Mouse (Mus musculus) heart, embryonic 10.5 days (tissue): ENCODE measurements around the gene Epop. TPM values are rescaled to one million over a fixed set of nuclear protein-coding genes. Genes with fewer than 3 reads are reported as not detected.

Source experiments
- DNase-seq: peaks from one replicate; pipeline ENCODE4 v3.0.0-alpha.2; 2017; ENCODE audit warnings: low spot score
- H3K27ac ChIP-seq: fragments of 300-500 bp; sonication (generic); 2 replicates; pipeline ENCODE4 v1.5.1; 2016; ENCODE audit warnings: mild to moderate bottlenecking
- H3K27me3 ChIP-seq: fragments of 300-500 bp; sonication (generic); 2 replicates; pipeline ENCODE4 v1.6.1; 2016; ENCODE audit warnings: mild to moderate bottlenecking; ENCODE audit not compliant: poor library complexity, insufficient read depth, severe bottlenecking
- H3K36me3 ChIP-seq: fragments of 300-500 bp; sonication (generic); 2 replicates; pipeline ENCODE4 v1.6.1; 2016; ENCODE audit warnings: mild to moderate bottlenecking, moderate library complexity
- H3K4me1 ChIP-seq: fragments of 300-500 bp; sonication (generic); 2 replicates; pipeline ENCODE4 v1.6.1; 2016; ENCODE audit warnings: mild to moderate bottlenecking
- H3K4me3 ChIP-seq: fragments of 300-500 bp; sonication (generic); 2 replicates; pipeline ENCODE4 v1.5.1; 2016; ENCODE audit warnings: mild to moderate bottlenecking, moderate library complexity
- H3K9me3 ChIP-seq: fragments of 300-500 bp; sonication (generic); 2 replicates; pipeline ENCODE4 v1.6.1; 2016; ENCODE audit warnings: mild to moderate bottlenecking, moderate library complexity
- WGBS: fragments of 180-500 bp; shearing (Covaris S2); methylation state at CpG from one replicate; pipeline ENCODE4 v1.1.7; 2016; 5-methylcytosine and 5-hydroxymethylcytosine counted together
- polyA plus RNA-seq: library from polyadenylated mRNA; unstranded; fragments of >200 nt; fragmentation: Nextera tagmentation; extraction: Ambion mirVana; gene quantifications from 2 replicates; pipeline ENCODE4 v1.2.1, GENCODE M21; 2016

Epop gene
- 1.9 and 8.5 TPM in 2 replicates for polyA plus RNA-seq

GRCm38 (mm10) chr11:97629576-97629975 lies at the start of gene Epop:
Gene Epop, minus strand, starts transcription at chr11:97629702.
- WGBS, result under 1% methylated on average over 45 of the region's 47 CpGs
- peaks cover 66% of the 10 kb centered on the region for H3K27me3 ChIP-seq
- H3K4me1 ChIP-seq, result peaks cover 40% of the 10 kb centered on the region
- peak within 1 kb of the TSS; percentile 91 for H3K27ac ChIP-seq
- DNase-seq, result peak; percentile 97
- no peaks in the 10 kb centered on the region for H3K9me3 ChIP-seq
- peak within 1 kb of the TSS; percentile 81 for H3K4me3 ChIP-seq
- H3K36me3 ChIP-seq, result no peaks in the 10 kb centered on the region

DNA sequence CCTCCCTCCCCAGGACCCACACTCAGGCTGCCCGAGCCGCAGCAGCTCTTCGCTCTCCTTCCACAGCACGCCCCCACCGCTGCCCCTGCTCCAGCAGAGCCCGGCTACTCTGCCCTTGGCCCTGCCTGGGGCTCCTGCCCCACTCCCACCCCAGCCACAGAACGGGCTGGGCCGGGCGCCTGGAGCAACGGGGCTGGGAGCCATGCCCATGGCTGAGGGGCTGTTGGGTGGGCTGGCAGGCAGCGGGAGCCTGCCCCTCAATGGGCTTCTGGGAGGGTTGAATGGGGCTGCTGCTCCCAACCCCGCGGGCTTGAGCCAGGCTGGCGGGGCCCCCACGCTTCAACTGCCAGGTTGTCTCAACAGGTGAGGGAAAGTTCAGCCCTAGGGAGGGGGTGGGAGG lies 48.8 kb upstream of the Epop start:
- Histone ChIP-seq H3K27ac (peak overlapping the region; percentile 22; the same call in 1 of the 2 replicates), H3K36me3 (peaks cover 90% of the 10 kb centered on the region), H3K4me1 (peaks cover 40% of the 10 kb centered on the region), H3K27me3 (no peaks in the 10 kb centered on the region), H3K9me3 (no peaks in the 10 kb centered on the region), H3K4me3 (no peak overlapping the region)
- no peak for DNase-seq
- WGBS, result 79% methylated on average over 13 of the region's 15 CpGs

- no peak for DNase-seq
- Histone ChIP-seq H3K4me3 (no peak overlapping the region), H3K9me3 (no peaks in the 10 kb centered on the region), H3K27me3 (no peaks in the 10 kb centered on the region), H3K36me3 (peaks cover 94% of the 10 kb centered on the region), H3K27ac (0 out of 2 replicates have a peak overlapping the region, but pooled peaks have one; percentile 22), H3K4me1 (peaks cover 39% of the 10 kb centered on the region)
- WGBS, result 63% methylated on average over 8 of the region's 8 CpGs
These were observed 48.3 kb upstream of the Epop start for GRCm38 (mm10) chr11:97677842-97678241.

DNA sequence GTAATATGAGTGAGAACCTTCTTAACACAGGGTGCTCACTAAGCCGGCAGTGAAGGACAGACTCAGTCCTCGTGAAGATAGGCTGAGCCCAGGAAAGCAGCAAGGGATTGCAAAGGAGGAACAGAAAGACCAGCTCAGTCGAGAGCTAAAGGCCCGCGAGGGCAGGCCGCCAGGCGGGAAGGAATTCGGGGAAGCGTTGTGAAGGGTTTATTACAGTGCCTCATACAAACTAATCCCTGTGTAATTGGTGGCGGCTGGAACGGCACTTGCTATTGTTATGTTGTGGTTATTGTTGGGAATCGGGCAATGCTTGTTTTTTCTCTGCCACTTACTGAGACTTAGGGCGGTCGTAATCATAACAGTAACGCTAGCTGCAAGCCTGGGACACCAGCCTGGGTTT lies 47.9 kb upstream of the Epop start:
- DNase-seq, result no peak
- H3K27ac ChIP-seq, result no peak overlapping the region

DNA sequence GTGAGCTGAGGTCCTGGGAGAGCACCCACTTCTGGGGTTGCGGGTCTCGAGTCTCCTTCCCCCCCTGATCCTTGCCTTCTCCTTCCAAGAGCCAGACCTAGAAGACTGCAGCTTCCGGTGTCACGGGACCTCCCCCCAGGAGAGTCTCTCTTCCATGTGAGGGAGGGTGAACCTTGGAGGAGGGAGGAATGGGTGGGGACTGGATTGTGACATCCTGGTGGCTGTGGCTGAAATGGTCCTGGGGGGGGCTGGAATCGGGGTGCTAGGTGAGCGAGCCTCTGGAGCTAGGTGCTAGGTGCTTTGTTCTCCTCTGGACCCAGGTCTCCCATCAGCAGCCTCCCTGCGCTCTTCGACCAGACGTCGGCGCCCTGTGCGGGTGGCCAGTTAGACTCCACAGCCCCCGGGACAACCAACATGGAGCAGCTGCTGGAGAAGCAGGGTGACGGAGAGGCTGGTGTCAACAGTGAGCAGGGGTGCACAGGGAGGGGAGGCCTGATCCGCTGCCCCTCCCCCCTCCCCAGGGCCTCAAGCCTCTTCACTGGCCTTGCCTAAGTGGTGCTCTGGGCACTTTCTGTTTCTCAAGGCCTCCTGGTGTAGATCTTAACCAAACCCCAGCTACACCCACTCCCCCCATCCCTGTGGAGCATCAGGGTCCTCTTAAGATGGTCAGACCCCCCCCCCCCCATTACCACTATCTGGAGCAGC lies 46.7 kb upstream of the Epop start:
- peaks cover 94% of the 10 kb centered on the region for H3K36me3 ChIP-seq
- DNase-seq, result no peak
- WGBS, result 65% methylated on average over 15 of the region's 15 CpGs
- peaks cover 36% of the 10 kb centered on the region for H3K4me1 ChIP-seq
- H3K4me3 ChIP-seq, result 0 out of 2 replicates have a peak overlapping the region, but pooled peaks have one; percentile 5
- H3K9me3 ChIP-seq, result no peaks in the 10 kb centered on the region
- no peaks in the 10 kb centered on the region for H3K27me3 ChIP-seq
- peak overlapping the region; percentile 42; the same call in 1 of the 2 replicates for H3K27ac ChIP-seq

More for the DNA sequence above, 47.9 kb upstream of the Epop start:
- peaks cover 94% of the 10 kb centered on the region for H3K36me3 ChIP-seq
- no peak overlapping the region for H3K4me3 ChIP-seq
- no peaks in the 10 kb centered on the region for H3K9me3 ChIP-seq
- WGBS, result 85% methylated on average over 15 of the region's 15 CpGs
- peaks cover 39% of the 10 kb centered on the region for H3K4me1 ChIP-seq
- no peaks in the 10 kb centered on the region for H3K27me3 ChIP-seq

DNA sequence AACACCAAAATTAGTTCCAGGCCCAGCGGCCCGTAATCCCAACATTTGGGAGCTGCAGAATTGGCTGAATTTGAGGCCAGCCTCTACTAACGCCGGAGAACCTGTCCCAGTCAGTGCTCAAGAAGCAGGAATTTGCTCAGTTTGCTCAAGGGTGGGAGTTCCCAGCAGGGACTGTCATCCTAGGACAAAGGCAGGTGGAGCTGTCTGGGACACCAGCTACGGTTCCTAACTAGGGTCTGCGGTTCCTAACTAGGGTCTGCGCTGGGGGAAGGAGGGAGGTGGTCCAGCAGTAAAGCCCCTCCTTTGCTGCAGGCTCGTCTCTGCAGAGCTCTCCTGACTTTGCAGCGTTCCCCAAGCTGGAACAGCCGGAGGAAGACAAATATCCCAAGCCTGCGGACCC lies 43.6 kb upstream of the Epop start:
- peaks cover 51% of the 10 kb centered on the region for H3K4me1 ChIP-seq
- no peaks in the 10 kb centered on the region for H3K9me3 ChIP-seq
- H3K36me3 ChIP-seq, result peaks cover 95% of the 10 kb centered on the region
- no peak overlapping the region for H3K27ac ChIP-seq
- H3K27me3 ChIP-seq, result no peaks in the 10 kb centered on the region
- DNase-seq, result no peak
- no peak overlapping the region for H3K4me3 ChIP-seq
- 83% methylated on average over 11 of the region's 11 CpGs for WGBS

- peaks cover 94% of the 10 kb centered on the region for H3K36me3 ChIP-seq
- 47% methylated on average over 2 of the region's 2 CpGs for WGBS
These were observed 41.6 kb upstream of the Epop start for GRCm38 (mm10) chr11:97671177-97671527.

GRCm38 (mm10) chr11:97670234-97671176 lies 41.0 kb upstream of the Epop start:
- peaks cover 94% of the 10 kb centered on the region for H3K36me3 ChIP-seq
- no peaks in the 10 kb centered on the region for H3K9me3 ChIP-seq
- no peak for DNase-seq
- 26% methylated on average over 13 of the region's 13 CpGs for WGBS
- H3K27ac ChIP-seq, result peak overlapping the region; percentile 91
- peak overlapping the region; percentile 47 for H3K4me3 ChIP-seq
- H3K4me1 ChIP-seq, result peaks cover 42% of the 10 kb centered on the region
- no peaks in the 10 kb centered on the region for H3K27me3 ChIP-seq

More at GRCm38 (mm10) chr11:97671177-97671527, 41.6 kb upstream of the Epop start:
- Histone ChIP-seq H3K27me3 (no peaks in the 10 kb centered on the region), H3K4me1 (peaks cover 47% of the 10 kb centered on the region), H3K9me3 (no peaks in the 10 kb centered on the region), H3K4me3 (no peak overlapping the region), H3K27ac (no peak overlapping the region)
- no peak for DNase-seq

GRCm38 (mm10) chr11:97669829-97670228 lies 40.3 kb upstream of the Epop start:
- WGBS, result 9% methylated on average over 6 of the region's 6 CpGs
- Histone ChIP-seq H3K9me3 (no peaks in the 10 kb centered on the region), H3K4me1 (peaks cover 49% of the 10 kb centered on the region), H3K27me3 (no peaks in the 10 kb centered on the region), H3K27ac (peak overlapping the region; percentile 91), H3K36me3 (peaks cover 93% of the 10 kb centered on the region), H3K4me3 (peak overlapping the region; percentile 47)
- peak; percentile 93 for DNase-seq

GRCm38 (mm10) chr11:97669268-97669667 lies 39.8 kb upstream of the Epop start:
- WGBS, result 29% methylated on average over 15 of the region's 15 CpGs

DNA sequence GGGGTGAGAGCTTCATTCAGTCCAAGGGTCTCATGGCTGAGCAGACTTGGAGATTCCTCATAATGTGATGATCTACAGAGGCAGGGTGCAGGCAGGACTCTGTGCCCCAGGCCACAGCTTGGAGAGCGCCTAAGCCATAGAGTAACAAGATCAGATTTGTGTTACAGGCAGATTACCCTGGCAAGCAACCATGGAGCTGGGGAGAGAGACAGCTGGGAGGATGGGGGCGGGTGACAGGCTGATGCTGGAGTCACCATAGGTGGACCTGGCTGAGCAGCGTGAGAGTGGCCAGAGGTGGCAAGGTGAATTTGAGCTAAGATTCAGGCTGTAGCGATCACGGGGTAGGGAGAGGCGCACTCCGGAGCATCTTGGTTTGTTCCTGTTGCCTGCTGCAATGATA lies 38.7 kb upstream of the Epop start:
- 85% methylated on average over 7 of the region's 7 CpGs for WGBS
- H3K4me3 ChIP-seq, result 0 out of 2 replicates have a peak overlapping the region, but pooled peaks have one; percentile 47
- no peaks in the 10 kb centered on the region for H3K9me3 ChIP-seq
- no peaks in the 10 kb centered on the region for H3K27me3 ChIP-seq
- no peak for DNase-seq
- peaks cover 57% of the 10 kb centered on the region for H3K4me1 ChIP-seq
- H3K27ac ChIP-seq, result peak overlapping the region; percentile 91; the same call in 1 of the 2 replicates
- H3K36me3 ChIP-seq, result peaks cover 76% of the 10 kb centered on the region

More at GRCm38 (mm10) chr11:97669268-97669667, 39.8 kb upstream of the Epop start:
- Histone ChIP-seq H3K27ac (peak overlapping the region; percentile 91), H3K9me3 (no peaks in the 10 kb centered on the region), H3K36me3 (peaks cover 88% of the 10 kb centered on the region), H3K4me1 (peaks cover 54% of the 10 kb centered on the region), H3K4me3 (peak overlapping the region; percentile 47), H3K27me3 (no peaks in the 10 kb centered on the region)
- no peak for DNase-seq

DNA sequence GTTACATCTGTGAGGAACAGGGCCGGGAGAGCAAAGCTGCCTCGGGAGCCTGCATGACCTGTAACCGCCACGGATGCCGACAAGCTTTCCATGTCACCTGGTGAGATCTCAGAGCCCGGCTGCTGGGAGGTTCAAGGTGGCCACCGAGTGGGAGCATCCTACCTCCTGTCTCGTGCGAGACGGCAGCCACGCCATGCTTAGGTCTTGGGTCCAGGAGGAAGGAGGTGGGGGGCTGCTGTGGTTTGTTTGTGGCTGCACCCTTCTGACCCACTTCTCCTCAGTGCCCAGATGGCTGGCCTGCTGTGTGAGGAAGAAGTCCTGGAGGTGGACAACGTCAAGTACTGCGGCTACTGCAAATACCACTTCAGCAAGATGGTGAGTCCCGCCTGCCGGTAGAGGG lies 37.3 kb upstream of the Epop start:
- Histone ChIP-seq H3K9me3 (no peaks in the 10 kb centered on the region), H3K27ac (no peak overlapping the region), H3K4me1 (peaks cover 66% of the 10 kb centered on the region), H3K27me3 (0 out of 2 replicates have a peak, but pooled peaks cover 1% of the 10 kb centered on the region), H3K36me3 (peaks cover 63% of the 10 kb centered on the region), H3K4me3 (no peak overlapping the region)
- no peak for DNase-seq
- 89% methylated on average over 15 of the region's 15 CpGs for WGBS

- Histone ChIP-seq H3K27me3 (0 out of 2 replicates have a peak, but pooled peaks cover 7% of the 10 kb centered on the region), H3K4me1 (peaks cover 70% of the 10 kb centered on the region), H3K36me3 (peaks cover 57% of the 10 kb centered on the region), H3K27ac (no peak overlapping the region), H3K9me3 (no peaks in the 10 kb centered on the region), H3K4me3 (no peak overlapping the region)
- WGBS, result 90% methylated on average over 7 of the region's 7 CpGs
- DNase-seq, result no peak
These were observed 36.7 kb upstream of the Epop start for GRCm38 (mm10) chr11:97666221-97666620.
